Mouse (Mus musculus) myocyte (in vitro differentiated cells): Measurements from ENCODE around the gene Arhgap23.

Experiments
- E2F4 ChIP-seq: IDR thresholded peaks from one replicate; pipeline ENCODE4 v1.6.1; 2011; ENCODE audit warnings: mild to moderate bottlenecking, control low read depth, moderate library complexity; ENCODE audit not compliant: insufficient read depth
- MYOG ChIP-seq, 3 experiments: IDR thresholded peaks; one replicate each; pipeline ENCODE4 v1.6.1; 2011; ENCODE audit warnings: control low read depth in 2 of 3, low read depth in 2 of 3, mild to moderate bottlenecking in 2 of 3; ENCODE audit not compliant: insufficient read length in 2 of 3, control insufficient read depth in 1 of 3, insufficient read depth in 1 of 3
- POLR2A ChIP-seq: IDR thresholded peaks from one replicate; pipeline ENCODE4 v1.6.1; 2011; ENCODE audit warnings: low read depth, mild to moderate bottlenecking, control low read depth, moderate library complexity; ENCODE audit not compliant: insufficient read length
- POLR2AphosphoS2 ChIP-seq: IDR thresholded peaks from one replicate; pipeline ENCODE4 v1.6.1; 2011; ENCODE audit warnings: low read depth, control low read depth; ENCODE audit not compliant: insufficient read length
- REST ChIP-seq: IDR thresholded peaks from one replicate; pipeline ENCODE4 v1.6.1; 2011; ENCODE audit warnings: mild to moderate bottlenecking, control low read depth, moderate library complexity; ENCODE audit not compliant: insufficient read depth, insufficient read length
- SRF ChIP-seq: IDR thresholded peaks from one replicate; pipeline ENCODE4 v1.6.1; 2011; ENCODE audit warnings: low read depth; ENCODE audit not compliant: control insufficient read depth, insufficient read length
- TCF3 ChIP-seq: IDR thresholded peaks from one replicate; pipeline ENCODE4 v1.6.1; 2011; ENCODE audit warnings: low read depth, control low read depth; ENCODE audit not compliant: insufficient read length

DNA sequence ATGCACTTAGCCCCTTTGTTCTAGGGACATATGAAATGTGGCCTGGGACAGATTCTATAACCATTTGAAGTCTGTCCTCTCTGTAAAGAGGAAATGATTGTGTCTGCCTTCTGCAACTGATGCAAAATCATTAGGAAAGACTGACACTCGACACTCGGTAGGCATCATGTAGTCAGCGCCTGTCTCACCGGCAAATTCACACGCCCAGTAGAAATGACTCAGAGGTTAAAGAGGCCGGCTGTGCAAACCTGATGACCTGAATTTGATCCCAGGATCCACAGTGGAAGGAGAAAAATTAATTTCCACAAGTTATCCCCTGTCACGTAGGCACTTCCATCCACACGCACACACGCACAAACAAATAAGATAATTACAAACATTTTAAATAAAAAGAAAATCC lies 109.0 kb downstream of the Arhgap23 start:
- no peak for TF ChIP-seq TCF3
- no peak for TF ChIP-seq POLR2AphosphoS2
- TF ChIP-seq POLR2A: no peak
- no peak for TF ChIP-seq SRF
- TF ChIP-seq MYOG (IDR thresholded peaks at IDR 0.05; ENCODE audit: control insufficient read depth in 1 of 3, insufficient read depth in 1 of 3, insufficient read length in 2 of 3, low read depth in 2 of 3): no peak
- no peak for TF ChIP-seq REST
- TF ChIP-seq E2F4: no peak
